Mouse (Mus musculus) monocyte, adult 5-6 weeks (primary cell): Measurements from ENCODE around the gene Mrpl51. TPM values are rescaled to one million over a fixed set of nuclear protein-coding genes. Genes with fewer than 3 reads are reported as not detected.

Source experiments
- total RNA-seq: library from RNA; stranded (forward); fragments of 200-1000, 200-491, 200-594 nt; gene quantifications from 3 replicates; pipeline ENCODE4 v1.2.3, GENCODE M21; 2017

The Mrpl51 gene
- total RNA-seq, 1 experiment from 2014 or later = 25.9 TPM

Other genes starting within 250 kb of the Mrpl51 start
- 7.6 to 25.6 TPM (median 21.5 TPM) in 3 replicates for gene Cops7a, start 226.3 kb upstream of the Mrpl51 start, total RNA-seq
- gene Pianp, start 195.1 kb upstream of the Mrpl51 start, total RNA-seq = not detected in 3 replicates
- 26.0 to 44.7 TPM (median 28.6 TPM) in 3 replicates for gene Zfp384, start 182.7 kb upstream of the Mrpl51 start, total RNA-seq
- gene Ing4, start 152.0 kb upstream of the Mrpl51 start, total RNA-seq = 118 to 132 TPM (median 119 TPM) in 3 replicates
- 5.5 to 20.2 TPM (median 8.3 TPM) in 3 replicates for gene Acrbp, start 142.1 kb upstream of the Mrpl51 start, total RNA-seq
- 3.1 to 8.7 TPM (median 3.6 TPM) in 3 replicates for gene Lpar5, start 123.9 kb upstream of the Mrpl51 start, total RNA-seq
- 275 to 395 TPM (median 283 TPM) in 3 replicates for gene Chd4, start 95.8 kb upstream of the Mrpl51 start, total RNA-seq
- gene Nop2, start 59.9 kb upstream of the Mrpl51 start, total RNA-seq = 15.9 to 23.8 TPM (median 23.2 TPM) in 3 replicates
- 15.5 to 29.7 TPM (median 16.2 TPM) in 3 replicates for gene Iffo1, start 46.6 kb upstream of the Mrpl51 start, total RNA-seq
- gene Gapdh, start 25.3 kb upstream of the Mrpl51 start, total RNA-seq = 353 to 432 TPM (median 359 TPM) in 3 replicates
- 17.6 to 79.8 TPM (median 33.5 TPM) in 3 replicates for gene Ncapd2, start 100 bp upstream of the Mrpl51 start, total RNA-seq
- gene Vamp1, start 23.8 kb downstream of the Mrpl51 start, total RNA-seq = 12.8 to 29.3 TPM (median 15.5 TPM) in 3 replicates
- gene Tapbpl, start 40.1 kb downstream of the Mrpl51 start, total RNA-seq = 32.5 to 50.2 TPM (median 35.0 TPM) in 3 replicates
- gene Cd27, start 45.2 kb downstream of the Mrpl51 start, total RNA-seq = 9.1 to 38.2 TPM (median 26.6 TPM) in 3 replicates
- gene Tuba3a, start 94.2 kb downstream of the Mrpl51 start, total RNA-seq = 0.78 TPM in 1 of 3 replicates, not detected in the others
- gene Ltbr, start 122.1 kb downstream of the Mrpl51 start, total RNA-seq = 29.5 to 47.9 TPM (median 41.2 TPM) in 3 replicates
- 3.1 to 6.4 TPM (median 5.9 TPM) in 3 replicates for gene Scnn1a, start 128.9 kb downstream of the Mrpl51 start, total RNA-seq
- 101 to 111 TPM (median 103 TPM) in 3 replicates for gene Tnfrsf1a, start 157.6 kb downstream of the Mrpl51 start, total RNA-seq
- gene Plekhg6, start 189.0 kb downstream of the Mrpl51 start, total RNA-seq = not detected in 3 replicates